In genomic region chr14:23378351-23379087, GRCm38 (mm10) we compare ENCODE assay signal across 10 mouse cellular contexts.
DNase-seq lines count a peak whose midpoint lies in the region; TF ChIP-seq lines count a peak whose summit lies in the region.
"Had no signal": no experiment of that assay in that cellular context is flagged by ENCODE, and none has a peak within 500 bp of the region (broad histone marks: within the 10 kb centered on the region; RNA-seq: fewer than 3 reads in every experiment).

No protein-coding gene starts in this region.

- intact Hi-C loops in gastrocnemius, adult 2 months (cut with DNase I) = no loop called here

- no peak overlapping the region for H3K27ac ChIP-seq in gastrocnemius, adult 2 months
- H3K27ac ChIP-seq: macrophage had no signal

- TF ChIP-seq CTCF in gastrocnemius, adult 2 months (IDR thresholded peaks at IDR 0.05) = no peak

- H3K4me3 ChIP-seq in gastrocnemius, adult 2 months = no peak overlapping the region

- DNase-seq in Muller cell, postnatal 12 days (ENCODE audit: inconsistent ontology term) = peak; percentile 79
- peak; percentile 73 for DNase-seq in embryo, embryonic 10.5 days (ENCODE audit: low spot score)
- DNase-seq in forelimb bud, embryonic 11.5 days (ENCODE audit: low read depth, low spot score) = peak; percentile 43
- DNase-seq in mesoderm, embryonic 11.5 days (ENCODE audit: low read depth, low spot score) = peak; percentile 55
- no peak for DNase-seq in gastrocnemius, adult 2 months
- DNase-seq in right cerebral cortex, postnatal 4 days = no peak
- DNase-seq in right cerebral cortex, adult 18-20 months = no peak
- no peak for DNase-seq in frontal cortex, adult 2 months (ENCODE audit: extremely low spot score in 1 of 2, low spot score in 1 of 2)
- DNase-seq: cerebellum, postnatal 14 days had no signal

Comparison
In these comparisons a context has a peak if more than half of its experiments do, and no peak if none do; other contexts are left out.
1. DNase-seq: peak in Muller cell, postnatal 12 days (single experiment), embryo, embryonic 10.5 days (single experiment), forelimb bud, embryonic 11.5 days (single experiment) and mesoderm, embryonic 11.5 days (single experiment); none in gastrocnemius, adult 2 months (single experiment), right cerebral cortex, postnatal 4 days (single experiment), right cerebral cortex, adult 18-20 months (single experiment) and frontal cortex, adult 2 months (0 of 2).